Mouse (Mus musculus) kidney, postnatal 0 days (tissue): Measurements from ENCODE around the gene Aasdhppt. TPM values are rescaled to one million over a fixed set of nuclear protein-coding genes. Genes with fewer than 3 reads are reported as not detected.

Source experiments
- ATAC-seq: fragments of 200-750 bp; cut with Nextera tagmentation; replicated peaks from 2 replicates; pipeline ENCODE4 v1.8.0; 2017; ENCODE audit warnings: low read depth, moderate number of reproducible peaks, moderate TSS enrichment, moderate library complexity; ENCODE audit not compliant: low FRiP score
- DNase-seq: peaks from one replicate; pipeline ENCODE4 v3.0.0-alpha.2; 2016; ENCODE audit warnings: low spot score
- H3K27ac ChIP-seq: fragments of 300-500 bp; sonication (generic); 2 replicates; pipeline ENCODE4 v1.5.1; 2014; ENCODE audit warnings: mild to moderate bottlenecking
- H3K27me3 ChIP-seq: fragments of 300-500 bp; sonication (generic); 2 replicates; pipeline ENCODE4 v1.6.1; 2014; ENCODE audit warnings: low read length, mixed read lengths; ENCODE audit not compliant: insufficient read depth
- H3K36me3 ChIP-seq: fragments of 300-500 bp; sonication (generic); 2 replicates; pipeline ENCODE4 v1.6.1; 2014; ENCODE audit warnings: low read length, mixed read lengths; ENCODE audit not compliant: insufficient read depth
- H3K4me1 ChIP-seq: fragments of 300-500 bp; sonication (generic); replicated peaks from 2 replicates; pipeline ENCODE4 v1.6.1; 2014; ENCODE audit warnings: antibody characterized with exemption, low read length, mixed read lengths; ENCODE audit not compliant: insufficient read depth
- H3K4me2 ChIP-seq: fragments of 300-500 bp; sonication (generic); 2 replicates; pipeline ENCODE4 v1.6.1; 2014; ENCODE audit warnings: mild to moderate bottlenecking, low read length, moderate library complexity, mixed read lengths
- H3K4me3 ChIP-seq: fragments of 300-500 bp; sonication (generic); replicated peaks from 2 replicates; pipeline ENCODE4 v1.5.1; 2014; ENCODE audit warnings: low read depth, low read length
- H3K9ac ChIP-seq: fragments of 300-500 bp; sonication (generic); 2 replicates; pipeline ENCODE4 v1.6.1; 2014; ENCODE audit warnings: low read depth, low read length
- H3K9me3 ChIP-seq: fragments of 300-500 bp; sonication (generic); replicated peaks from 2 replicates; pipeline ENCODE4 v1.6.1; 2016; ENCODE audit warnings: low read length, inconsistent platforms, mixed read lengths
- CTCF ChIP-seq: IDR thresholded peaks from 2 replicates; pipeline ENCODE4 v1.5.1; 2016; ENCODE audit warnings: antibody characterized with exemption, low read depth, mild to moderate bottlenecking, moderate library complexity
- WGBS: fragments of 180-500 bp; shearing (Covaris S2); extraction: QIAGEN DNeasy Blood & Tissue Kit; methylation state at CpG from one replicate; pipeline ENCODE4 v1.1.7; 2014; 5-methylcytosine and 5-hydroxymethylcytosine counted together
- polyA plus RNA-seq: library from polyadenylated mRNA; unstranded; fragments of >200 nt; fragmentation: Nextera tagmentation; extraction: Ambion mirVana; gene quantifications from 2 replicates; pipeline ENCODE4 v1.2.1, GENCODE M21; 2015

Gene Aasdhppt
- polyA plus RNA-seq, 1 experiment from 2014 or later: 40.0 TPM

GRCm38 (mm10) chr9:4310706-4311105 is 1.4 kb upstream of the Aasdhppt start:
- Histone ChIP-seq H3K4me1 (0 out of 2 replicates have a peak, but pooled peaks cover 3% of the 10 kb centered on the region), H3K4me3 (peak overlapping the region; percentile 65; the same call in 1 of the 2 replicates), H3K4me2 (peak overlapping the region; percentile 79), H3K27ac (no peak overlapping the region), H3K9me3 (no peaks in the 10 kb centered on the region), H3K27me3 (no peaks in the 10 kb centered on the region), H3K36me3 (no peaks in the 10 kb centered on the region), H3K9ac (no peak overlapping the region)
- no peak for TF ChIP-seq CTCF
- 79% methylated on average over 3 of the region's 3 CpGs for WGBS
- DNase-seq: no peak
- ATAC-seq: no peak

DNA sequence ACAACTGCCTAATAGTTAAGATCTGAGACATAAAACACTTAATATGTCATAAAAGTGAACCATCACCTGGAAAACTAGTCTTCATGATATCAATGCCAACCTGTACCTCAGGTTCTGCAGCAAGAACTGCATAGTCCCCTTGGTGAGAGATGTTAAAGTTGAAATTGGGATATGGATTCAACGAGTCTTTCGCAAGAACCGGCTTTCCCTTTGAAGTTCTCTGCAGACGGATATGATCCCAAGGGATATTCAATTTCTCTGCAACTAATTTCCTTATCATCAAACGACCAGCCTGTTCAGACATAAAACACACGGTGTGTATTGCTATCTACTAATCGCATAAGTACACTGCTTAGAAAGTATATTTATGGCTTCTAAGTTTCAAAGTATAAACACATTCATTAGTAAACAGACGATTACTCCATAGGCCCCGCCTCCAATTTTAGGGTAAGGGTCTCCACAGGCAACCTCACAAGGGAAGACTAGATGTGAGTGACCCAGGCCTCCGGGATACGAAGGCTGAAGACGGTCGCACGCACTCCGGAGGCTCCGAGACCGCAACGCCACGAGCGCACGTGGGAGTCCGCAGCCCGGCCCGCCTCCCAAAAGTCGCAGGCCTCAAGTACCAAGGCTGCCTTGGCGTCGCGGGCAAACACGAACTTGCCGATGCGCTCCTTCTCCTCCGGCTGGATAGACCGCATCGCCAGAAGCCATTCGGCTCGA is 482 bp downstream of the Aasdhppt start:
- Histone ChIP-seq H3K27ac (peak overlapping the region; percentile 70), H3K36me3 (no peaks in the 10 kb centered on the region), H3K4me1 (0 out of 2 replicates have a peak, but pooled peaks cover 3% of the 10 kb centered on the region), H3K27me3 (no peaks in the 10 kb centered on the region), H3K9ac (peak overlapping the region; percentile 51), H3K9me3 (no peaks in the 10 kb centered on the region), H3K4me2 (peak overlapping the region; percentile 82), H3K4me3 (peak overlapping the region; percentile 65)
- ATAC-seq: peak; percentile 41
- under 1% methylated on average over 36 of the region's 36 CpGs for WGBS
- no peak for TF ChIP-seq CTCF
- DNase-seq: peak; percentile 31

DNA sequence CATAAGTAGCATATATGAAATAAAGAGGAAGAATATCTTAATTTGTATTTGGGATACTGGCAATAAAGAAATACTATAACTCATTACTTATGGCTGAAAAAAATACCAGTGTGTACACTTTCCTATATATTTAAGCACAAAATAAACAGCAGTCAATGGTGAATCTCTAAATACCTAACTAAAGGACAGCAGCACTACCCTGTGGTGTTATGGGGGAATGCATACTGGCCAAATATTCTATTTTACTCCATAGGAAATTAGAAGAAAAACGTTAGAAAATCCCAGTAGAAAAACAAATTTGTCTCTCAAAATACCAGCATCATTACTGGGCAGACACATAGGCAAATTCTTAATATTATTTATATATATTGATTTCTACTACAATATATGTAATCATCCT is 4.4 kb downstream of the Aasdhppt start:
- Histone ChIP-seq H3K27me3 (no peaks in the 10 kb centered on the region), H3K4me3 (no peak overlapping the region), H3K36me3 (peaks cover 6% of the 10 kb centered on the region; the same call in 1 of the 2 replicates), H3K9ac (no peak overlapping the region), H3K27ac (no peak overlapping the region), H3K4me1 (no peaks in the 10 kb centered on the region), H3K9me3 (no peaks in the 10 kb centered on the region), H3K4me2 (no peak overlapping the region)
- peak; percentile 43; the same call in 1 of the 2 replicates for TF ChIP-seq CTCF
- DNase-seq: peak; percentile 24
- no peak for ATAC-seq
- 46% methylated on average over 1 of the region's 1 CpGs for WGBS

DNA sequence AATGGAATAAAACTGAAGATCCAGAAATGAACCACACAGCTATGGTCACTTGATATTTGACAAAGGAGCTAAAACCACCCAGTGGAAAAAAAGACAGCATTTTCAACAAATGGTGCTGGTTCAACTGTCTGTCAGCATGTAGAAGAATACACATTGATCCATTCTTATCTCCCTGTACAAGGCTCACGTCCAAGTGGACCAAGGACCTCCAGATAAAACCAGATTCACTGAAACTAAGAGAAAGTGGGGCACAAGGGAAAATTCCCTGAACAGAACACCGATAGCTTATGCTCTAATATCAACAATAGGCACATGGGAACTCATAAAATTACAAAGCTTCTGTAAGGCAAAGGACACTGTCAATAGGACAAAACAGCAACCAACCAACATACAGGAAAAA is 8.8 kb downstream of the Aasdhppt start:
- TF ChIP-seq CTCF: no peak
- DNase-seq (no peak), ATAC-seq (no peak)
- Histone ChIP-seq H3K36me3 (peaks cover 10% of the 10 kb centered on the region; the same call in 1 of the 2 replicates), H3K4me1 (no peaks in the 10 kb centered on the region), H3K9ac (no peak overlapping the region), H3K27ac (no peak overlapping the region), H3K27me3 (no peaks in the 10 kb centered on the region), H3K4me3 (no peak overlapping the region), H3K4me2 (no peak overlapping the region), H3K9me3 (no peaks in the 10 kb centered on the region)
- WGBS: 97% methylated on average over 2 of the region's 2 CpGs

DNA sequence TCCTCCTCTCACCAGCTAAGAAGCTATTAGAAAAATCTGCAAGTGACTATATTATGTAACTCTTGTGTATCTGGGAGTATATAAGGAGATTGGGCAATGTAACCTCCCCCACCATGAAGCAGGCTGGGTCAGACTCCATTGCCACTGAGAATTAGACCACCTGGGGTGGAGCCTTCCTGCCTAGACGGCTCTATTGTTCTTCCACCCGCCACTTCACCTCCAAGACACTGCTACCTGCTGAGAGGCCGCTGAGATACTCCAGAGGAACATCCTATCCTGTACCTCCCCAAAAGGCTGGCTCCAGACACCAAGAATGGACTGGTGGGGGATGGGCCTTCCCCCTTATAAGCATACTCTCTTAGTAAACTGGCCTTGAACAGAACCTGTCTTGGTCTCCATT is 25.4 kb downstream of the Aasdhppt start:
- Histone ChIP-seq H3K27me3 (no peaks in the 10 kb centered on the region), H3K9me3 (no peaks in the 10 kb centered on the region), H3K9ac (no peak overlapping the region), H3K4me3 (no peak overlapping the region), H3K36me3 (no peaks in the 10 kb centered on the region; the same call in 1 of the 2 replicates), H3K4me1 (no peaks in the 10 kb centered on the region), H3K4me2 (no peak overlapping the region), H3K27ac (no peak overlapping the region)
- DNase-seq: no peak
- TF ChIP-seq CTCF: no peak
- ATAC-seq: no peak
- WGBS: 40% methylated on average over 3 of the region's 3 CpGs

GRCm38 (mm10) chr9:4266881-4267280 is 42.4 kb downstream of the Aasdhppt start:
- Histone ChIP-seq H3K27me3 (no peaks in the 10 kb centered on the region), H3K9me3 (no peaks in the 10 kb centered on the region), H3K4me2 (no peak overlapping the region), H3K4me3 (no peak overlapping the region), H3K36me3 (no peaks in the 10 kb centered on the region), H3K4me1 (no peaks in the 10 kb centered on the region), H3K9ac (no peak overlapping the region), H3K27ac (no peak overlapping the region)
- WGBS: 98% methylated on average over 3 of the region's 3 CpGs
- TF ChIP-seq CTCF: no peak
- DNase-seq (no peak), ATAC-seq (no peak)
